Mouse (Mus musculus) urinary bladder, adult 18-20 months (tissue): ENCODE results near the gene Slain2.
"Not testable (repeated sequence)": the region's sequence is repeated elsewhere in the genome, so short reads cannot be mapped to it uniquely, and the experiment has no call there.

ENCODE experiments used
- DNase-seq, 2 experiments: peaks; one replicate each; pipeline ENCODE4 v3.0.0; 2022; ENCODE audit warnings: low spot score in 2 of 2, mixed read lengths in 2 of 2

Slain2 gene

DNA sequence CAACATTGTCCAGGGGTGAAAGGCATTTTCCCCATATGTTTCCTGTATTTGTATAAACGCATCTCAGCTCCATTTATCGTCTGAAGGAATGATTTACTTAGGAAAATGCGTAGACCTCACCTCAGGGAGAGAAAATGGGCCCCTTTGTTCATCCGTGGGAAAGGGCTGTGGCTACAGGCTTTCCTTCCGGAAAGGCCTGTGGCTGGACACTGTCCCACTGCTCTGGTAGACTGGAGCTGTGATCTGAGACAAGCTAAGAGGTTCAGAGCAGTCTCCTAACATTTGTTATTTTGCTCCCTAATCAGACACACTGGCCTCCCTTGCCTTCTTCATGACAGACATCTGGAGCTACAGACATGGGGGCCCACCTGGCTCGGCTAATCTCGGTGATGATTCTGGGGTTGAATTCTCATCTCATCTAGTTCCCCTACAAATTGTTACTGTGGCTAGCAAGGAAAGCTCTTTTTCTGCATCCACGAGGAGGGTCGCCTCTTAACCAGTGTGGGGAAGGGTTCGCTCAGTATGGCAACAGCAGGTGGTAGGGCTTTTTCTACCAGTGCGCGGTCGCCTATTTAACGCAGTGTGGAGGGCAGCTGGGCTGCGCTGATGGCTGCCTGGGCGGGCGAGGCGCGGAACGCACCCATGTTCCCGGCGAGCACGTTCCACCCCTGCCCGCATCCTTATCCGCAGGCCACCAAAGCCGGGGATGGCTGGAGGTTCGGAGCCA lies 98.9 kb downstream of the Slain2 start:
- not testable (repeated sequence) for DNase-seq

DNA sequence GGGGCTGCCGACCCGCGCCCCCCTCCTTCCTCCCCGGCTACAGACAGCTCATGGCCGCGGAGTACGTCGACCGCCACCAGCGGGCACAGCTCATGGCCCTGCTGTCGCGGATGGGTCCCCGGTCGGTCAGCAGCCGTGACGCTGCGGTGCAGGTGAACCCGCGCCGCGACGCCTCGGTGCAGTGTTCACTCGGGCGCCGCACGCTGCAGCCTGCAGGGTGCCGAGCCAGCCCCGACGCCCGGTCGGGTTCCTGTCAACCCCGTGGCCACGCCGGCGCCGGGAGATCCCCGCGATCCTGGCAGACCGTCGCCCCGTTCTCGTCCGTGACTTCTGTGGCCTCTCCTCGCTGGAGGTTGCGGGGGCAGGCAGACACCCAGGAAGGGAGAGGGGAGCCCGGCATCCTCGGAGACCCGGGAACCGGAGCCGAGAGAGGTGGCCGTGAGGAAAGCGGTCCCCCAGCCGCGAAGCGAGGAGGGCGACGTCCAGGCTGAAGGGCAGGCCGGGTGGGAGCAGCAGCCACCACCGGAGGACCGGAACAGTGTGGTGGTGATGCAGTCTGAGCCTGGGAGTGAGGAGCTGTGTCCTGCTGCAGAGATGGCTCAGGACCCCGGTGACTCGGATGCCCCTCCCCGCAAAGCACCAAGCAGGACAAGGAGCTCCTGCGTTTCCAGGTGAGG lies 99.6 kb downstream of the Slain2 start:
- DNase-seq, result not testable (repeated sequence)

DNA sequence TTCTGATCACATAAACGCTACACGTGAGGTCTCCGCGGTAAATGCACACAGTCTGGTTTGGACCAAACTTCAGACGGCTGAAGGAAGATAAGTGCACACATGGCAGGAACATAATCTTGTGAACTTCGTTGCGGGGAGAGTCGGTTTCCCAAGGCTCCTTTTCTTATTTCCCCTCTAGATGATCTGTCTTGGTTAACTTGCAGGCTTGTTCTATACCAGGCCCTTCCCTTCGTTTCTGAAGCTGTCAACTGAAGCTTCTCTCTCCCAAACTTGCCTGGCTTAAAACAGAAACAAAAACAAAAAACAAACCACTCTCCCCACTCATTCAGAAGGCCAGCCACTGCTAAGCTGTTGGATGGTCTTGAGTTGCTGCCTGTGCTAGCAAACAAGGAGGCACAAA lies 100.6 kb downstream of the Slain2 start:
- DNase-seq, result no peak

DNA sequence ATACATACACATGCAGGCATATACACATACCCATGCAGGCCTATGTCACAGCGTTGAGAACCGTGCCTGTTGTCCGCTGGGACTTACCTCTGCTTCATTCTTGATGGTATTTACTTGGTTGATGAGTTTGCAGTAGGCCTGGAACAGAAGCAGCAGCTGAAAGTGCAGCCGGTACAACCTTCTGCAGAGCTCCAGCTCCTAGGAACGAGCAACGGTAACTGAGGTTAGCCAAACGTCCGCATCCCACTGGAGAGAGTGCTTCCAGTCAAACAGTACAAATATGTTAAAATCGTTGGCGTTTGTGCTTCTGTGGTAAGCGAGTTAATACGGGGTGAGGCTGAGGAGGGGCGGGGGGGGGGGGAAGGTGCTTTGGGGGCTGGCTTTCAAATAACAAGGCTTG lies 109.7 kb downstream of the Slain2 start:
- no peak for DNase-seq
